Mouse (Mus musculus) gastrocnemius, adult 8-10 months (tissue): ENCODE measurements around the gene Gm20831. TPM values are rescaled to one million over a fixed set of nuclear protein-coding genes. Genes with fewer than 3 reads are reported as not detected.
"Not testable (repeated sequence)": the region's sequence is repeated elsewhere in the genome, so short reads cannot be mapped to it uniquely, and the experiment has no call there.

ENCODE experiments used
- DNase-seq, 2 experiments: peaks; one replicate each; pipeline ENCODE4 v3.0.0; 2022; ENCODE audit warnings: low spot score in 2 of 2
- total RNA-seq, 4 experiments: library from RNA; stranded (reverse); gene quantifications; 2 replicates each; pipeline ENCODE4 v1.2.4; 2022

Gm20831 gene
- not detected for total RNA-seq

DNA sequence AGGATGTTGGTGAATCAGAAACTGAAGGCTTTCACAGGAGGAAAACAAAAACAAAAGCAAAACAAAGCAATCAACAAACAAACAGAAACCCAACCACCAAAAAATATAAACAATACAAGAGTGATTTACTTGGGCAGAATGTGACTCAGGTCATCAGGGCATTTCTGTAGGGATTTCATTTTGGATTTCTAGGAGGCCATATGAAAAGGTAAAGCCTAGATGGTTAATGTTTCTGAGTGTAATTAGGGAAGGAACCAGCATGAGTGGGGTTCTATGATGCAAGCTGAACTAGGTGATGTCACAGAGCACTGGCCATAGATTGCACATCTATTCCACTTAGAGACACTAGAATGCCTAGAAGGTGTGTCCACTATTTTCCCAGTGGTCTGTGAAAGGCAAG, at the start of gene Gm20831, which contains the start of gene Gm20772:
Gene Gm20831 (plus strand): TSS at position 301 of the 400 bp plus-strand sequence.
Gene Gm20772 (plus strand): TSS at position 301 of the 400 bp plus-strand sequence.
- not testable (repeated sequence) for DNase-seq

DNA sequence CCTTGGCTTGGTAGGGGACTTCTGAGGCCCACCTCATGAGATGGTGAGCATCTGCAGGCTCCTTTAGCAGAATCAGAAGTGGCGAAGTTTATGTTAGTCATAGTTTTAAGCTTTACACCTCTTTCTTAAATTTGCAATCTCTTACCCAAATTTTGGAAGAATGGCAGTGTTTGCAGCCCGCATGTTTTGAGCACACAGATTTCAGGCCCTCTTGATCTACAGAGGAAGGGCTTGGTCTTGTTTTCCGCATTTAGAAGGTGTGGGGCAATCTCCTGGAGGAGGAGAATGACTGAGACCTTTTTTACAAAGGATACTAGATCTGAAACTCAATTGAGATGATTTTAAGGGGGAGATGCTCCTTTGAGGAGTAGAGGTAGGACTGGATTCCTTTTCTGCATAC, 28.4 kb upstream of the Gm20831 start, which contains the start of gene Gm21904:
Gene Gm21904 (minus strand): TSS at position 101 of the 400 bp plus-strand sequence.
- not testable (repeated sequence) for DNase-seq

DNA sequence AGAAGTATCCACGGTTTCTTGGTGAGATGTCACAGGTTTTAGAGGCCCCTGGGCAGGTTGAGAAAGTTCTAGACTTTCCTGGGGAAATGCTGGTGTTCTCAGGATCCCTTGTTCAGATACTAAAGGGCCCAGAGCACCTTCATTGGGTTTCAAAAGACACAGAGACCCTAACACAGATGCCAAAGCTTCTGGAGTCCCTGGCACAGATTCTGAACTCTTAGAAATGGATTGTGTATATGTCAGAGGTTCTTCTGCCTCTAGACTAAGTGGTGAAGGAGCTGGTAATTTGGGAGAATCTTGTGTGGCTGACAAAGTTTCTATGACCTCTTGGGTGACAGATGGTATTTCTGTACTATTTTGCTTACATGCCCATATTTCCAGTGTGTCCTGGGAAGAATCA, 62.7 kb downstream of the Gm20831 start, which contains the start of gene Srsy:
Gene Srsy (minus strand): TSS at position 101 of the 400 bp plus-strand sequence.
- not testable (repeated sequence) for DNase-seq

Other genes starting within 250 kb of the Gm20831 start
- gene Gm21904, start 28.5 kb upstream of the Gm20831 start, total RNA-seq: not detected
- not detected for gene Gm20772, start within 50 bp of the Gm20831 start, total RNA-seq
- not detected for gene Srsy, start 62.6 kb downstream of the Gm20831 start, total RNA-seq
- gene Gm21764, start 187.1 kb downstream of the Gm20831 start, total RNA-seq: not detected
- not detected for gene Ssty1, start 214.4 kb downstream of the Gm20831 start, total RNA-seq